Mouse (Mus musculus): Measurements from ENCODE around the gene Mthfd1l.

DNA sequence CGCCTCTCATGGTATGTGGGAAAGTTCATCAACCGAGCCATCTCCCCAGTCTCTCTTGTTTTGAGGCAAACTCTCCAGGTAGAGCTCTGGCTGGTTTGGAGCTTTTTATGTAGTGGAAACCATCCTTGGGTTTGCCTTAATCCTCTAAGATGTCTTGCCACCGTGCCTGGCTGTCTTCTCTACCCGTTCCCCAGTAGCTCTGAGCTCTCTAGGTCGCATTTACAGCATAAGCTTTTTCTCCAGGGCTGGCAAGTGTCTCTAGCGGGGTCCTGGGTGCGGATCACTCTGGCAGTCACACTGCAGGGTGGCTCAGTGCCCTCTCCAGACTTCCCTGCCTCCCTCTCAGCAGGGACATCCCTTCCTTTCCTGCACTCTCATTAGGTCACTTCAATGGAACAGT, 63.6 kb downstream of the Mthfd1l start:
- no peak for TF ChIP-seq CTCF (IDR thresholded peaks at IDR 0.05; ENCODE audit: extremely low read depth, insufficient read depth, insufficient read length, insufficient replicate concordance)
- TF ChIP-seq POLR2A (IDR thresholded peaks at IDR 0.05; ENCODE audit: low read depth, low read length) = no peak
